Mouse (Mus musculus): Measurements from ENCODE around the gene Srrm2. TPM values are rescaled to one million over a fixed set of nuclear protein-coding genes. Genes with fewer than 3 reads are reported as not detected.
"Not testable (repeated sequence)": the region's sequence is repeated elsewhere in the genome, so short reads cannot be mapped to it uniquely, and the experiment has no call there.

The Srrm2 gene
- total RNA-seq, 2 experiments from 2014 or later: 480 to 746 TPM

DNA sequence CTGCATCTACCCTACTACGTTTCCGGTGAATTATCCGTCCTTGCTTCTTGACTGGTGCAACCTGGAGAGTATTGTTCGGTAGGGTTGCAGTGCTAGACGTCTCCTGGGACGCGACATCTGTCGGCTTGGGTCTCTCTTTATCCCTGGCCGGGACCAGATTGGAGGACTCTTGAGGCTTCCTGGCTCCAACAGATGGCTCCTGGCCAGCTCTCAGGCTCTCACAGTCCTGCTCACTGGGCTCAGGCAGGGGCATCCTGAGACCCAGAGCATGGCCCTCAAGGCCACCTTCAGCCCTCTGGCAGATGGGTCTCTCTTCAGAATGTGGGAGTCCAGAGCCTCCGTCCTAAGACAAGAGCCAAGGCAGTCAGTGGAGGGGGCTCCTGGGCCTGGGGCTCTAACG is 27.4 kb upstream of the Srrm2 start:
- DNase-seq (ENCODE audit: low spot score in 2 of 2): no peak

DNA sequence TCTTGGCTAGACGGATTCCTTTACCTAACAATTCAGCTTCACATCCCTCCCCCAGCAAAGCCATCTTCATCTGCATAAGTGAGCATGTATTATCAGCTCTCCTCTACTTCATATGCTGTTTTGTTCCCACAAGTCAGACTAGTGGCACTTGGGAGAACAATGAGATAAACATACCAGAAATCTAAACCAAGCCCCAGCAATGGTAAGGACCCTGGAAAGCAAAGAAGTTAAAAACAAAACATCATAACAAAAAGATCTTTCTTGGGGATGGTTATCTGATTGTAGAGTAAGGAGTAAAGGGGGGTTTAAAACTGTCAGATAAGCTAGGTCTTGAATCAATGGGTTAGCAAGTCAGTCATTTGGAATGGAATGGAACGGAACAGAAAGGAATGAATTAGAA is 19.8 kb upstream of the Srrm2 start:
- no peak for DNase-seq (ENCODE audit: low spot score in 2 of 2)

DNA sequence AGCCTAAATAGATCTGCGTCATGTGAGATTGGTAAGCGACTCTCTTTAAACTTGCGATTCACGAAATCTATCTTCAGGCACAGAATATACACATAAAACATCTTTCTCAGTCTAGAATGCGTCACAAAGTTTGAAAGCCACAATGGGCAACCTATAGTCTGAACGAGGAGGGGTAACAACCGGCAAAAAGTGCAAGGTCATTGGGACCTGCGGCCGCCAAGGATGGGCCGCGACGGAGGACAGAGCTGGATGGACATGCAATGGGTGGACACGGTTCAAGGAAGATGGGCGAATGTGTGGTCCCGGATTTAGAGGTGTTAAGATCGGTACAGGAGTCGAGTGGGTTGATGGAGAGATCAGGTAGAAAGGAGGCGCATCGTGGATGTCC is 19.4 kb upstream of the Srrm2 start:
- no peak for DNase-seq (ENCODE audit: low spot score in 2 of 2)

DNA sequence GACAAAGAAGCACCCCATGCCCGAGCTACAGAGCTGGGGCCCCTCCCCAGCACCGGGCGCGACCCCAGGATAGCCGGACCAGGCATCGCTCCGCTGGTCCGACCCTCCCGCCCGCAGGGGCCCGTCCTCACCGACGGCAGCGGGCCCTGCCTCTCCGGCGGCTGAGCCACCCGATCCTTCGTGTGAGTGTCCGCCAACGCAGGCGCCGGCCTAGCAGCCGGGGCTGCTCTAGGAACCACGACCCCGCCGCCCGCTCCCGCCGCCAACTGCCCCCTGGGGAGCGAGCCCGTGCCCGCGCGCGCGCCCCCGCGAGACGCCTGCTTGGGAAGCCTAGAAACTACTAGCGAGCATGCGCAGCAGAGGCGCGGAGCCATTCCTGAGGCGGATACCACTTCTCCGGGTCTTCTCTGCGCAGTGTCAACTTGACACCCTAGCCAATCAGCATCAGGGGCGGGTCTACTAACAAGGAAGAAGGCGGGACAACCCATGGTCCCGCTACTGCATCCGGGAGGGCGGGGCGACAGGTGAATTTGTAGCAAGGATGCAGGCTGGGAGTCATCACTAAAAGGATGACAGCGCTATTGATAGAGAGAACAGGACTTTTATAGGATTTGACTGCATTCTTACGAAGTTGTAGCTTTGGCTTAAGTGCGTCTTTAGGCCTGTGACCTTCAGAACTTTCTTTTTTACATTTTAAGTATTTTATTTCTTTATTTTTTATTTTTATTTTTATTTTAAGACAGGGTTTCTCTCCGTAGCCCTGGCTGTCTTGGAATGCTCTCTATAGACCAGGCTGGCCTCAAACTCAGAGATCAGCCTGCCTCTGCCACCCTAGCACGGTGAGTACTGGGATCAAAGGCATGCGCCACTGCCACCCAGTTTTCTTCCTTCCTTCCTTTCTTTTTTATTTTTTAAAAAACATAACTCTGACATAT is 18.8 kb upstream of the Srrm2 start, which contains the start of gene Flywch1:
Gene Flywch1 (minus strand): TSS at position 319 of the 935 bp plus-strand sequence.
- peak; percentile 96 for DNase-seq (ENCODE audit: low spot score in 2 of 2)

DNA sequence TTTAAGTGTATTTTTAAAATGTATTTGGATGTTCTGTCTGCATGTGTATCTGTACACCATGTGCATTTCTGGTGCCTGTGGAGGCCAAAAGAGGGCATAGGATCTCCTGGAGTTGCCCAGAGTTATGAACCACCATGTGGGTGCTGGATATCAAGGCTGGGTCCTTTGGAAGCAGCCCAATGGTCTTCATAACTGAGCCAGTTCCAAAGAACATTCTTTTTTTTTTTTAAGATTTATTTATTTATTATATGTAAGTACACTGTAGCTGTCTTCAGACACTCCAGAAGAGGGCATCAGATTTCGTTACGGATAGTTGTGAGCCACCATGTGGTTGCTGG is 18.1 kb upstream of the Srrm2 start:
- DNase-seq (ENCODE audit: low spot score in 2 of 2): not testable (repeated sequence)

DNA sequence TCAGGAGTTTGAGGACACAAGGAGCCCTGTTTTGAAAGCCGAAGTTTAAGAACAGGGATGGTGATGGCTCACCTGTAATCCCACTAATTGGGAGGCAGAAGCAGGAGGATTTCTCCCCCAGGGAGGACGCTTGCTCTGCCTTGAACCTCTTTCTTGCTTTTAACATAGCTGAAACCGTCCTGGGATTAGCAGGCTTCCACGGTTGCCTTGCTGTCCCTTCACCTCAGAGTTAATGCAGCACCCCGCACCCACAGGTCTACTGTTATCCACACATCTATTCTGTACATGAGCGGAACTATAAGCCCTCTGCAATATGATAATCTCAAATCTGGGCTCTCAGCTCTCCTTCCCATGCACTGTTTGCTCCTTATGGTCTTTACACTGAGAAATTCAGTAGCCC is 16.7 kb upstream of the Srrm2 start:
- DNase-seq (ENCODE audit: low spot score in 2 of 2): no peak

DNA sequence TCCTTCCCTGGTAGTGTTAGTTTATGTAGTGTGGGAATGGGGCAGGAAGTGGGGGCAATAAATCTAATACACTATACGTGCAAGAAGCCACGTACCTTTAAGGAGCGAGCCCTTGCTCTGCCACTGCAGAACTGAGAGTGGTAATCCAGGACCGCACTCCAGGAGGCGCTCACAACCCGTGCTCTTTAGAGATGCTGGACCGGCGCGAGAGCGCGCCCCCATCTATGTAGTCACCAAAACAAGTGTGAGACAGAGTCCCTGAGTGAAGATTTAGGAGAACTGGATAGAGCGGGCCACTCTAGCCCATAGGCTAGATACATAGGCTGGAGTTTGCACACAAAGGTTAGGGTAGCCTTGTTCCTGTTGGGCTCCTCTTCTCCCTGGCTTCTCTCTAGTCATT is 16.2 kb upstream of the Srrm2 start:
- peak; percentile 80 to 83 for DNase-seq (ENCODE audit: low spot score in 2 of 2)

DNA sequence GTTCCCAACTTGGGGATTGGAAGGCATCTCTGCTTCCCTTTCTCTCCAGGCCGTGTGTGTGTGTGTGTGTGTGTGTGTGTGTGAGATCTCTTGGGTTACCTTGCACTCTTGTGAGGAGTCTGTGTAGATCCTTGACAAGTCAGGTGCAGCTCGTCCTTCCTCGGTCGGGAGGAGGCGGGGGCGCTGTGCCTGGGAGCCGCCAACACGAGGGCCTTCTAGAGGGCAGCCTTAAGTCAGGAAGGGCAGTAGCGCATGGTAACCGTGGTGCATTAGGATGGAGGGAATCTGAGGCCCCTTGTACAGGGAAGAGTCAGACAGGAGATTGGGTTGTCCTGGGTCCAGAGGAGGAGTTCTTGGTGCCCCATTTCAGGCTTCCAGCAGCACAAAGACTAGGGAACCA is 14.1 kb upstream of the Srrm2 start:
- no peak for DNase-seq (ENCODE audit: low spot score in 2 of 2)

DNA sequence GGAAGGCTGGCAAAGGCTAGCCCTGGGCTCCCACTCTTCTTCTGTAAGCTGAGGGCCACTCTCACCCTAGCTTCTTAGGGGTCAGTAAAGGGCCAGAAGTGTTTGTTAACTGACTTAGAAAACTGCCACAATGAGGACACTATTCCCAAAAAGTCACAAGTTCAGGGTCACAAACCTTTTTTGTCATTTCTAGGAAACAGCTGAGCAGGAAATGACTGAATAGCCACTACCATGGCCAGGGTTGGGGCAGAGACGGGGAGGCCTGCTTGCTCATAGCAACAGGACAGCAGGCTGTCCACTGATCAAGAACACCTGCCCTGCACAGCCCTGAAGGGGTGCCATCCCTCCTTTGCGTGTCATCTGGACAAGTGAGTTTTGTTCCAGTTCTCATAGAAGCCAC is 13.2 kb upstream of the Srrm2 start:
- DNase-seq (ENCODE audit: low spot score in 2 of 2): no peak

DNA sequence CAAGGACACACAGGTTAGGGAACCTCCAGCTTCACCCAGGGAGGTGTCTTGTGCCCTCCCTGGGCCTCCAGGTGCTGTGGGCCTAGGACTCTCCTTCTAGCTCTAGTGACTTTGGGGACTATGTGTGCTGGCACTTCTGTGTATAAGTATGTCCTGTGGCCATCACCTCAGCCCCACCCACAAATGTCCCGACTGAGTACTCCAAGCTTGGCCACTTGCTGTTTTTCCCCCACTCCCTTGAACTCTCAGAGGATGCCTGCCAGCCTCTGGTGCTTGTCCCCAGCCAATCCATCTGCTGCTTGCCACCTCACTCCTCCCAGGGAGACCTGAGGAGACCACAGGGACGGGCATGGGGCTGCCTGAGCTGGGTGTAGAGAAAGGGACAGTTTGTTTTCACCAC is 11.9 kb upstream of the Srrm2 start:
- DNase-seq (ENCODE audit: low spot score in 2 of 2): no peak

DNA sequence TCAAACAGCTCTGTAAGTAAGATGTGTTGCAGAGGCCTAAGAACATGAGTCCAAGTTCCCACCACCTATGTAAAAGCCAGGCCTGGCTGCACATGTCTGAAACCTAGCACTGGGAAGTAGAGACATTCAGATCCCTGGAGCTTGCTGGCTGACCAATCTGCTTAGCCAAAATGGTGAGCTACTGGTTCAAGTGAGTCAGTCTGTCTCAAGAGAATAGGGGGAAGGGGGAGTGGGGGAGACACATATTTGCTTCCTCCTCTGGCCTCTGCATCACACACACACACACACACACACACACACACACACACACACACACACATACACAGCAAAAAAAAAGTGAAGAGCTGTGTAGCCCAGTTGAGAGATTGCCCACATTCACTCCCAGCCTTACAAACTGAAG is 7.0 kb upstream of the Srrm2 start:
- DNase-seq (ENCODE audit: low spot score in 2 of 2): no peak

DNA sequence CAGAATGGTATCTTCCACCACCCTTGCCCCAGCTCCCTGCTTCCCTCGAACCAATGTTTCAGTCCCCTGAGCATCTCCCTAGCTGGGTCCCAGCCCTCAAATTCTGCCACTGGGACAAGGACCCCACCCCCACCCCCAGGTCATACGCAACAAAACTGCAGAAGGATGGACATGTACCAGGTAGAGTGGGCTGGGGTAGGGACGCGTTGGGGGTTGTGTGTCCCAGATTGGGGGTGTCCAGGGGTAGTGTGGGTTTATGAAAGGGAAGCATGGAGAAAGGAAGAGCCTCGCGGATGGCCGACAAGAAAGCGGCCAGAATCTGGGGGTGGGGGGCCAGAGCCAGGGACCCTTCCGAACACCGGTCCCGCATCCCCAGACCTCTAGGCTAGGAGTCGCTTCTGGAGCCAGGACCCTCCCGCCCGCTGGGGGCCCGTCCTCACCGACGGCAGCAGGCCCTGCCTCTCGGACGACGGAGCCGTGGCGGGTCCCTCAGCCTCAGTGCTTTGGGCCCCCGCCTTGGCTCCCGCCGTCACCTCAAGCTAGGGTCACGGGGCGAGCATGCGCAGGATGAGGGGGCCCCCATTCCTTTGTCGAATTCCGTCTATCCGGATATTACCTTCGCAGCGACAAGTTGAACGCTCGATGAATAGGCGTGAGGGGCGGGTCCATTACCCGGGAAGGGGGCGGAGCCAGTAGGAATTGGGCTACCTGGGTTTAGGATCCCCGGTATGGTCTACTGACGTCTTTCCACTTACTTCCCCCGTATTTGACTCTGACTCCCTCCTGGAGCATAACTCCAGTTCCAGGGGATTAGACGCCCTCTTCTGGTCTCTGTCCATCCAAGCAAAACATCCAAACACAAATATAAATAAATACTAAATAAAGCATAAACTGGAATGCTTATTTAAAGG is 4.5 kb upstream of the Srrm2 start, which contains the start of gene Flywch2:
Gene Flywch2 (minus strand): TSS at position 521 of the 911 bp plus-strand sequence.
- DNase-seq (ENCODE audit: low spot score in 2 of 2): peak; percentile 60 to 67

DNA sequence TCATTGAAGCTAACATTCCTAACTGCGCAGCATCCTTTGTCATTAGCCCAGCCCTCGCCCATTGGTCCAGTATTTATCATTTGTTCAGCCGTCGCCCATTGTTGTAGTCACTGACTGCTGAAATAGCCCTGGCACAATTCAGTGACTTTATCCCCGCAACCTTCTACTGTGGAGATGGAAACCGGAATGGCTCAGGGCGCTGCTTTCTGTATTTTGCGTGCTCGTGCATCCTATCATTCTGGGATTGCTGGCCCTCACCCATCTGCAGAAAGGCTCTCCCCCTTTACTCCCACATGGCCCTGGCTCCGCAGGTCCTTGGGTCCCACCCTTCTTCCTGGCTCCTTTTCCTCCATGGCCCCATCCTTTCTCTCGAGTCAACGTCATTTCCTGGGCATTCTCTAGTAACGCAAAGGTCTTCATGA is 3.8 kb upstream of the Srrm2 start:
- peak in 1 of 2 experiments; percentile 22 for DNase-seq (ENCODE audit: low spot score in 2 of 2)

DNA sequence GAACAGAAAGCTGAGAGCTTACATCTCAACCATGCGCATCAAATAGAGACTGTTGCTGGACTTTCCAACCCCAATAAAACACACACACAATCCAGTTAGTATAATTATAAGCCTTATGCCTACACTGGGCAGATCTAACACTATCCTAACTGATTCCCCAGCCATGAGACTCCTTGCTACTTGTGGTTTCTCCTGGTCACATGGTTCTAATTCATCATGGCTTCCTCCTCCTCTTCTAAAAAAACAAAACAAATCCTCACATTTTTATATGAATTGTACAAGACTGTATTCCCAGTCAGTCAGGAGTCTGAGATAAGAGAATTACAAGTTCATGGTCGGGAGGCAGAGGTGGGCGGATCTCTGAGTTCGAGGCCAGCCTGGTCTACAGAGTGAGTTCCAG is 1.4 kb upstream of the Srrm2 start:
- DNase-seq (ENCODE audit: low spot score in 2 of 2): no peak

DNA sequence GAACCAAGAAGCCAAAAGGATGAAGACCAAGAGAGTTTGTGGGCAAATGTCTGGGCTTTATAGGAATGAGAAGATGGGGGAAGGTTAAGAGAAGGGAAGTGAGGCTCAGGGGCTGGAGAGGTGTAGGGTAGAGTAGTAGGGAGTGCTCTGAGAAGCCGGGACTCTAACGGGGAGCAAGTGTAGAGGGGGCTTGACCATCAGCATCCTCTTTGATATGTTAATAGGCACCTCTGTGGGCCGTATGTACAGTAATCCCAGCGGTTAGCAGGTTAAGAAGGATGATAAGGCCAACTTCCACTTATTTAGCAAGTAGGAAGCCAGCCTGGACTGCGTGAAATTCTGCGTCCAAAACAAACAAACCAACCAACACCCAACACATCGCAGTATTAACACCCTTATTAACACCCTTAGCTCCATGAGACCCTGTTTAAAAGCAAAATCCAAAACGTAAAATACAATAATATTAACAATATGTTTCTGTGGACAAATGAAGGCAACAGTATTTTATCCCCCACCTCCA is 523 bp upstream of the Srrm2 start:
- DNase-seq (ENCODE audit: low spot score in 2 of 2): no peak

DNA sequence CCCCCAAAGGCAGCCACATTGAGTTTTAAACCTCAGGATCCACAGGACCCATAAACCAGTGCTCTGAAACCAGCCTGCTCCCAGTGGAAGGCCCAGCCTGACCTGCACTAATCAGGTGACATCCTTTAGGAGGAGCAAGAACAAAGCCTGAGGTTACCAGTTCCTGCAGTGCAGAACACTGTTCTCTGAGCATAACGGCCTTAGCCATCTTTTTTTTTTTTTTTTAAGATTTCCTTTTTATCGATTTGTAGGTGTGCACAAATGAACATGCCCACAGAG is 686 bp downstream of the Srrm2 start:
- no peak for DNase-seq (ENCODE audit: low spot score in 2 of 2)

DNA sequence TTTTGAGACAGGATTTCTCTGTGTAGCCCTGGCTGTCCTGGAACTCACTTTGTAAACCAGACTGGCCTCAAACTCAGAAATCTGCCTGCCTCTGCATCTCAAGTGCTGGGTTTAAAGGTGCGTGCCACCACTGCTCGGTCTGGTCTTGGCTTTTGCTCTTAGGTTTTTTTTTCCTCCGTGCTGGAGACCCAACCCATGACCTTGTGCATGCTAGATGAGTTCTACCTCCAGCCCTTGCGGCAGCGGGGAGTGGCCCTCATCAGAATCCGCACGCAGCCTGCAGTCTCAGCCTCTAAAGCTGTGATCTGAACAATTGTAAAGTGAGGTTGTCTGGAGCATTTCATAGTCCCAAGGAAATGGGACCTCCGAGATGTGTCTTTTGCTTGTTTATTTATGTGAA is 5.0 kb downstream of the Srrm2 start:
- DNase-seq (ENCODE audit: low spot score in 2 of 2): no peak

DNA sequence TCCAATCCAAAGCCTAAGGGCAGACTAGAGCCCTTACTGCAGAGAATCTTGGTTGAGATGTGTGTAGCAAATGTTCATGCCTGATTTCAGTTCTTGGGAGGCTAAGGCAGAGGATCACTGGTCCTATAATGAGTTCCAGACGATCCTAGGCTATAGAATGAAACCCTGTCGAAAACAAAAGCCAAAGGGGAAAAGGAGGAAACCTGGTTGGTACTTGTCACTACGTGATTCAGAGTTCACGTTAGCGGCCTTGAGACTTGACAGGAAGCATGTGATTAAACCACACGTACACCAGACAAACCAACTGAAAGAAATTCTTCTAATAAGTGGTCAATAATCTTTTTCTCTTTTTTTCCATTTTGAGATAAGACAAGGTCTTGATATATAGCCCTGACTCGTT is 7.0 kb downstream of the Srrm2 start:
- no peak for DNase-seq (ENCODE audit: low spot score in 2 of 2)

DNA sequence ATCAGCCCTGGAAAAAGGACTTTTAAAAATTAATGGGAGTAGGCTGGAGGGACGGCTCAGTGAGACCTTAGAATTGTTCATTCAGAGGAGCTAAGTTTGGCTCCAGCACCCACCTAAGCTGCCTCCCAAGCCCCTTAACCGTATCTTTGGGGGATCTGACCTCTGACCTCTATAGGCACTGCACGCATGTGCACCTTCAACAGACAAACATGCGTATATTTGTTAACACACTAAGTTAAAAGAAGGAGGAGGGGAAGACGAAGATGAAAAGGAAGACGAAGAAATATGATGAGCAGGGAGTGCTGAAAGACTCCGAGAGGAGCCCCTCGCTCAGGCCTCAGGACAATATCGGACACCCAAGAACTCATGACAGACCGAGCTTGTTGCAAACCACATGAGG is 11.3 kb downstream of the Srrm2 start:
- no peak for DNase-seq (ENCODE audit: low spot score in 2 of 2)

DNA sequence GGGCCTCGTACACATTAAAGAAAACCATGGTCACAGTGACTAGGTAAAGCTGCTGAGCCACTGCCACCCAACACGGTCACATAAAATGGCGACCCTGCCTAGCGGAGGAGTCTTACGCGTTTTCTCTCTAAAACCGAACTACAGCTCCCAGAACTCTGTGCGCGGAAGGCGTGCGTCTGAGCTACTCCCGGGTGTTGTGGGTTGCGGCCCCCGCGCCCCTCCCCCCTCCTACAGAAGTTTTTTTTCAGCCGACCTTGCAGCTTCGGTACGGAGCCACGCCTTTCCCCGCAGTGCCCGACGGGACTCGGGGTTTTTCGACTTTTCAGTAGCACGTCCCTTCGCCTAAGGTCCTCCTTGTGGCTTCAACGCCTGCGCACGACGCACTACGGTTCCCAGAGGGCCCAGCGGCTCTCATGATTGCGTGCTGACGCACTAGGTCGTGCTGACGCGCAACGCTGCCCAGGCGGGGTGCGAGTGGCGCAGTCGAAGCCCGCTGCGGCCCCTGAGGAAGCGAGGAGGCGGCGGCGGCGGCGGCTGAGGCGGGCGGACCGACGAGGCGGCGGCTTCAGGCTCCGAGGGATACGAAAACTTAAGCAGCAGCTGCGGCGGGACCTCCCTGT is 12.5 kb downstream of the Srrm2 start:
- peak; percentile 89 to 90 for DNase-seq (ENCODE audit: low spot score in 2 of 2)

DNA sequence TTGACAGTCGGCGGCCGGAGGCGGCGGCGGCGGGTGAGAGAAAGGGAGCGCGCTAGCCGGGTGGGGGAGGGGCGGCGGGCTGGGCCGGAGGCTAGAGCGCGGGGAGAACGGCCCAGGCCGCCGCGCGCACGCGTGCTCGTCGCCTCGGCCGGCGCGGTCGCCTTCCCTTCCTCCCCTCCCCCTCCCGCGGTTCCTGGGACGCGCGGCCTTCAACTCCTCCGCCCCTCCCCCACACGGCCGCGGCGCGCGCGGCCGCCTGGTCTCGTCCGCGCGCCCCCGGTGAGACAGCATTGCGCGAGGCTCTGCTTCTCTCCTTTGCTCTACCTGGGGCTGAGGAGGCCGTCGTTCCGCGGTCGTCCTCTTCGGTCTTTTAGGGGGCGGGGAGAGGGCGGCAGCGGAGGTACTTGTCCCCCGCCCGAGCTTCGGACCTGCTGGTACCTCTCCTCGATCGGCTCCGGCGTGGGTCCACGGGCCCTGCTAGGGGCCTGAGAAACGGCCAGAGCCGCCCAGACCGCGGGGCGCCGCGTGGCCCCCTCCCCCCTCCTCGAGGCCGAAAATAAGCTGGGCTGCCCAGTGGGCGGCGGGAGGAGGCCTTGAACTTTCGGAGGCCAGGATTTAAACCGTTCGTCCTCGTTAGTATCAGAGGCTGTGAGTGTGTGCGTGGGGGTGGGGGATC is 13.2 kb downstream of the Srrm2 start:
- peak; percentile 79 to 80 for DNase-seq (ENCODE audit: low spot score in 2 of 2)
